Mouse (Mus musculus) liver, embryonic 14.5 days (tissue): ENCODE results near the gene Krt12. TPM values are rescaled to one million over a fixed set of nuclear protein-coding genes. Genes with fewer than 3 reads are reported as not detected.
A peak's percentile ranks its signal among the peaks of the same experiment; 100 is the strongest.

Experiments used
- ATAC-seq: fragments of 200-750 bp; cut with Nextera tagmentation; 2 replicates; pipeline ENCODE4 v1.8.0; 2017; ENCODE audit warnings: moderate number of reproducible peaks, mild to moderate bottlenecking, moderate library complexity; ENCODE audit not compliant: insufficient read depth
- DNase-seq, 3 experiments: peaks; one replicate each; pipeline ENCODE4 v3.0.0-alpha.2; 2012 to 2013; ENCODE audit warnings: low read depth in 3 of 3, low spot score in 3 of 3
- H3K27ac ChIP-seq: fragments of 300-500 bp; sonication (generic); 2 replicates; pipeline ENCODE4 v1.5.1; 2014; ENCODE audit warnings: moderate library complexity, mild to moderate bottlenecking, control low read depth, inconsistent platforms
- H3K27me3 ChIP-seq: fragments of 300-500 bp; sonication (generic); 2 replicates; pipeline ENCODE4 v1.6.1; 2014; ENCODE audit warnings: mild to moderate bottlenecking, low read length, moderate library complexity; ENCODE audit not compliant: control insufficient read depth, insufficient read depth
- H3K36me3 ChIP-seq: fragments of 300-500 bp; sonication (generic); replicated peaks from 2 replicates; pipeline ENCODE4 v1.6.1; 2014; ENCODE audit warnings: low read depth; ENCODE audit not compliant: control insufficient read depth, insufficient read depth
- H3K4me1 ChIP-seq, 2 experiments: fragments of 200-500 bp in 1 of 2; fragments of 300-500 bp in 1 of 2; sonication (generic) in 1 of 2; replicated peaks; 2 replicates each; pipeline ENCODE4 v1.6.1; 2012 to 2014; ENCODE audit warnings: antibody characterized with exemption in 1 of 2, inconsistent platforms in 1 of 2, low read length in 1 of 2; ENCODE audit not compliant: control insufficient read depth in 2 of 2, insufficient read depth in 2 of 2
- H3K4me2 ChIP-seq: fragments of 300-500 bp; sonication (generic); 2 replicates; pipeline ENCODE4 v1.6.1; 2014; ENCODE audit warnings: low read depth, mild to moderate bottlenecking, control low read depth, moderate library complexity
- H3K4me3 ChIP-seq, 2 experiments: fragments of 200-500 bp in 1 of 2; fragments of 300-500 bp in 1 of 2; sonication (generic) in 1 of 2; 2 replicates each; pipeline ENCODE4 v1.5.1; 2012 to 2014; ENCODE audit warnings: low read depth in 2 of 2, low read length in 2 of 2, mild to moderate bottlenecking in 2 of 2, control low read depth in 1 of 2, inconsistent platforms in 1 of 2, moderate library complexity in 1 of 2; ENCODE audit not compliant: insufficient read depth in 1 of 2
- H3K9ac ChIP-seq: fragments of 300-500 bp; sonication (generic); replicated peaks from 2 replicates; pipeline ENCODE4 v1.6.1; 2014; ENCODE audit warnings: mild to moderate bottlenecking, control low read depth, moderate library complexity
- H3K9me3 ChIP-seq: fragments of 300-500 bp; sonication (generic); 2 replicates; pipeline ENCODE4 v1.6.1; 2016; ENCODE audit warnings: low read length, mixed read lengths; ENCODE audit not compliant: control insufficient read depth
- CTCF ChIP-seq: IDR thresholded peaks from 2 replicates; pipeline ENCODE4 v1.5.1; 2016; ENCODE audit warnings: antibody characterized with exemption, low read depth, control low read depth
- EP300 ChIP-seq: IDR thresholded peaks from 2 replicates; pipeline ENCODE4 v1.6.1; 2016; ENCODE audit warnings: antibody characterized with exemption, low read depth
- WGBS: fragments of 180-500 bp; shearing (Covaris S2); extraction: QIAGEN DNeasy Blood & Tissue Kit; methylation state at CpG from one replicate; pipeline ENCODE4 v1.1.7; 2014; ENCODE audit not compliant: insufficient replicate concordance; 5-methylcytosine and 5-hydroxymethylcytosine counted together
- polyA plus RNA-seq, 2 experiments: library from polyadenylated mRNA; depleted of rRNA in 1 of 2; stranded (reverse) in 1 of 2; unstranded in 1 of 2; fragments of >200 nt; fragmentation: Nextera tagmentation in 1 of 2; extraction: Ambion mirVana in 1 of 2; gene quantifications; 2 replicates each; pipeline versions ENCODE4 v1.2.1 to v1.2.3; 2012 to 2014

The Krt12 gene
- polyA plus RNA-seq, 2 experiments, result not detected

DNA sequence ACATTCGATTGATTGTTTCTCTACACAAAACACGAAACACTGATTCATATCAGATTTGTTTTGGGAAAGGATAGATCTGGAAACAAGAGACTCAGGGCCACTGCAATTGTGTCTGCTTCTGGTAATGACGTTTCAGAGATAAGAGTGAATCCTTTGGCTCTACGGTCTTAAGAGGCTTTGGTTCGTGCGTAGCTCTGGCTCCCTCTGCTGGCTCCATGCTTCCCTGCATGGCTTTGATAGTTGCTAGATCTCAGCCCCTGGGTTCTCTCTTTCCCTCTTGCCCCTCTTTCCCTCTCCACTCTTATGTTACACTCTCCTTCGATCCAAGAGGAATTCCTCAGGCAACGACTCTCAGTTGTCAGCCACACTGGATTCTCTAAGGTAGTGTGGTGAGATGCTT, 41.1 kb upstream of the Krt12 start:
- Histone ChIP-seq H3K36me3 (no peaks in the 10 kb centered on the region), H3K9me3 (no peaks in the 10 kb centered on the region), H3K27ac (no peak overlapping the region), H3K9ac (no peak overlapping the region), H3K4me2 (no peak overlapping the region), H3K4me1 (0 out of 4 replicates have a peak, but pooled peaks cover 0 to 2% of the 10 kb centered on the region in 2 experiments), H3K4me3 (no peak overlapping the region), H3K27me3 (no peaks in the 10 kb centered on the region)
- WGBS, result 9% methylated on average over 8 of the region's 8 CpGs
- no peak for ATAC-seq
- DNase-seq, result peak in 2 of 3 experiments; percentile 9 to 16
- TF ChIP-seq EP300 (no peak), CTCF (peak; percentile 82)

DNA sequence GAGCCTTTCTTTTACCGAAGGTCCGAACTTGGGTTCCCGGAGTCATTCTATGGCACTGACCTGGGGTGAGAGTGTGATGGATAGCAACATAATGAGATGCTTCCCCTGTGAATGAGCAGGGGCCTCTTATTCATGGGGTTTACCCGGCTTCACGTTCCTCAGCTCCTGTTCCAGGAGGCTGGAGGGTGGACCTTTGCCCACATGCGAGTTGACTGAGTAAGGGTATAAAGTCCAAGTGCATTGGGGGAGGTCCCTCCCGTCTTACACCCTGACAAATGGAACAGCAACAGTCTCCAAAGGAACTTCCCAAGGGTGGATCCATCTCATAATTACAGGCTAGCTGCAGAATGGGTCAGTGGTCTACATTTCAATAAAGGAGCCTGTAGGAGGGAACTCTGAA, 39.7 kb upstream of the Krt12 start:
- 58% methylated on average over 7 of the region's 7 CpGs for WGBS
- ATAC-seq (no peak), DNase-seq (no peak)
- Histone ChIP-seq H3K4me3 (no peak overlapping the region), H3K4me1 (0 out of 4 replicates have a peak, but pooled peaks cover 0 to 2% of the 10 kb centered on the region in 2 experiments), H3K9me3 (no peaks in the 10 kb centered on the region), H3K27me3 (no peaks in the 10 kb centered on the region), H3K4me2 (no peak overlapping the region), H3K36me3 (no peaks in the 10 kb centered on the region), H3K9ac (no peak overlapping the region), H3K27ac (no peak overlapping the region)
- TF ChIP-seq EP300 (no peak), CTCF (no peak)

DNA sequence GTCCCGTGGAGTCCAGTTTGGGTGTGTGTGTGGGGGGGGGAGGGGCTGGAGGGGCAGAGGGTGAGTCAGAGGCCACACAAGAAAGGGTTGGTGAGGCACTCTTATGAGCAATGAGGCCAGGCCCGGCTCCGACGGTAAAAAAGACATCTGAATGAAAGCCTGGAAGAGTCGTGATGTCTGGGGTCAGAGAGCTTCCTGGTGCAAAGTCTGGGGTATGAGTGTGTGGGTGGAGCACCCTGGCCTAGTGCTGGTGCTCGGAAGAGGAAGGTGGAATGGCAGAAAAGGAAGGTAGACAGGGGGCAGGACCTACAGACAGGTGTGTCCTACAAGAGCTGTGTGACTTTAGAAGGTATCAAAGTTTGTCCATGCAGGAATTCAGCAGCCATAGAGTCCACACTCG, 36.8 kb upstream of the Krt12 start:
- ATAC-seq (no peak), DNase-seq (no peak)
- Histone ChIP-seq H3K4me3 (no peak overlapping the region), H3K4me1 (peaks cover 0 to 5% of the 10 kb centered on the region in 2 experiments; a peak in 1 of 4 replicates), H3K27me3 (no peaks in the 10 kb centered on the region), H3K9ac (no peak overlapping the region), H3K27ac (no peak overlapping the region), H3K9me3 (no peaks in the 10 kb centered on the region), H3K36me3 (no peaks in the 10 kb centered on the region), H3K4me2 (no peak overlapping the region)
- 44% methylated on average over 7 of the region's 7 CpGs for WGBS
- TF ChIP-seq CTCF, result no peak
- TF ChIP-seq EP300, result no peak

- H3K4me3 ChIP-seq, result no peak overlapping the region
- H3K4me2 ChIP-seq, result no peak overlapping the region
- TF ChIP-seq CTCF (no peak), EP300 (no peak)
- ATAC-seq (no peak), DNase-seq (no peak)
- no peaks in the 10 kb centered on the region for H3K9me3 ChIP-seq
- H3K27me3 ChIP-seq, result no peaks in the 10 kb centered on the region
- 59% methylated on average over 10 of the region's 10 CpGs for WGBS
- peaks cover 0 to 6% of the 10 kb centered on the region in 2 experiments; a peak in 1 of 4 replicates for H3K4me1 ChIP-seq
- no peaks in the 10 kb centered on the region for H3K36me3 ChIP-seq
- no peak overlapping the region for H3K27ac ChIP-seq
- H3K9ac ChIP-seq, result no peak overlapping the region
Observed at GRCm38 (mm10) chr11:99454759-99455158, 32.7 kb upstream of the Krt12 start.

- TF ChIP-seq EP300 (no peak), CTCF (no peak)
- 50% methylated on average over 4 of the region's 4 CpGs for WGBS
- no peak overlapping the region for H3K9ac ChIP-seq
- H3K4me3 ChIP-seq, result no peak overlapping the region
- no peak for ATAC-seq
- no peaks in the 10 kb centered on the region for H3K9me3 ChIP-seq
- DNase-seq, result no peak
- no peak overlapping the region for H3K4me2 ChIP-seq
- peaks cover 0 to 8% of the 10 kb centered on the region in 2 experiments; a peak in 1 of 4 replicates for H3K4me1 ChIP-seq
- no peaks in the 10 kb centered on the region for H3K36me3 ChIP-seq
- H3K27ac ChIP-seq, result no peak overlapping the region
- H3K27me3 ChIP-seq, result no peaks in the 10 kb centered on the region
Observed at GRCm38 (mm10) chr11:99454044-99454443, 32.0 kb upstream of the Krt12 start.
